Mouse (Mus musculus) layer of hippocampus, adult 18-20 months (tissue): ENCODE data around the gene Arhgdia. TPM values are rescaled to one million over a fixed set of nuclear protein-coding genes. Genes with fewer than 3 reads are reported as not detected.

Experiments
- DNase-seq, 2 experiments: peaks; one replicate each; pipeline ENCODE4 v3.0.0; 2022; ENCODE audit warnings: low spot score in 2 of 2
- long read RNA-seq: library from polyadenylated mRNA; stranded (forward); transcript quantifications from one replicate; pipeline ENCODE4 v2.0.0, GENCODE M21; 2021
- total RNA-seq, 2 experiments: library from RNA; stranded (reverse); gene quantifications; 2 replicates each; pipeline ENCODE4 v1.2.3; 2021

Arhgdia gene
- 100 to 1,000 TPM; 293 to 295 TPM for total RNA-seq
- long read RNA-seq, transcript Arhgdia-201 (6 exons, 2,150 nt) = minor isoform, 49 of 439 reads
- long read RNA-seq, transcript Arhgdia-202 (6 exons, 1,867 nt) = major isoform, 361 of 439 reads
- long read RNA-seq, partial matches to known transcripts = 25 of 439 reads
- long read RNA-seq, other reads (novel, unspliced or antisense) = 4 of 439 reads

GRCm38 (mm10) chr11:120581490-120582267 lies at the start of gene Arhgdia:
Gene Arhgdia (minus strand): TSS chr11:120581624.
- DNase-seq = peak; percentile 85 to 91

GRCm38 (mm10) chr11:120630401-120630871 lies 49.0 kb upstream of the Arhgdia start:
- DNase-seq = no peak

- no peak for DNase-seq
These were observed 48.5 kb upstream of the Arhgdia start for GRCm38 (mm10) chr11:120629911-120630310.

DNA sequence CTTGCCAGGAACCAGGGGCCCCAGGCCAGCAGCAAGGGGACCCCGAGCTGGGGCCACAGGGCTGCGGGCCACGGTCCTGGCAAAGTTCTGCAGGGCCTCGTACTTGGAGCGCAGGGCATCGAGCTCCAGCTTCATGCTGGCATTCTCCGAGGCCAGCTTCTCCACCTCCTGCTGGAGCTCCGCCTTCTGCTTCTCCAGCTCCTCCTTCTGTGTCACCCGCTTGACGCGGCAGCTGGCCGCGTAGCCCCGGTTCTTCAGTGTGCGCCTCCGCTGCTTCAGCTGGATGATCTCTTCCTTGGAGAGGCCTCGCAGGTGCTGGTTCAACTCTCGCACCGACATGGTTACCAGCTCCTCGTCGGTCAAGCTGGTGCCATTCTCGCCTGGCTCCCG lies 47.9 kb upstream of the Arhgdia start:
- DNase-seq = peak in 1 of 2 experiments; percentile 41

DNA sequence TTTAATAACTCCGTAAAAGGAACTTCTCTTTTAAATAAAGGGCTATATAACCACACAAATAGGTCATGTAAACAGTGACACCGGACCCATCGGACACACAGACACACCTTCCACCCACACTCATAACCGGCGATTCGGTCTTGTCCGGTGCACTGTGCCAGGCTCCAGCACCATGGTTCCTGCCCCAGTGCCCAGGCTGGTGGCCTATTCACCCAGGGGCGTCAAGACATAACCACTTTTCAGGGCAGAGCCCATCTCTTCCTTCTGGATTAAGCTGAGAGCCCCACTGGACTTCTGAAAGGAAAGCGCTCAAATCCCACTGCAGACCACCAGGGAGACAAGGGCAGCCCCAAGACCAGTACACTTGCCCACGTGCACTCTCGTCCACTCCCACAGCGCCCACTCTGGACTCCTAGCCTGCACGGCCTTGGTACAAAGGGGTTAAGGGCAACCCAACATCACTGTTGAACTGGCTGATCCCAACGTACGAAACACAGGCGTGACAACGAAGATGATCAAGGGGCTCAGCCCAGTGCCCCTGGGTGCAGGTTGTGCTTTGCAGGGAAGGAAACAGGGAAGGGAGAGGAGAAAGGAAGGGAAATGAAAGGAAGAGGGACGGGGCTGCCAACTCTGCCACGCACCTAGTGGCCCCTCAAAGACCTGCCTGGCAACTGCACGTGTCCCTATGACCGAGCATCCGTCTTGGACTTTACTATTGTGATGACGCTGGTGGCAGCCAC lies 47.3 kb upstream of the Arhgdia start:
- DNase-seq = no peak

- no peak for DNase-seq
These were observed 46.3 kb upstream of the Arhgdia start for GRCm38 (mm10) chr11:120627468-120628300.

DNA sequence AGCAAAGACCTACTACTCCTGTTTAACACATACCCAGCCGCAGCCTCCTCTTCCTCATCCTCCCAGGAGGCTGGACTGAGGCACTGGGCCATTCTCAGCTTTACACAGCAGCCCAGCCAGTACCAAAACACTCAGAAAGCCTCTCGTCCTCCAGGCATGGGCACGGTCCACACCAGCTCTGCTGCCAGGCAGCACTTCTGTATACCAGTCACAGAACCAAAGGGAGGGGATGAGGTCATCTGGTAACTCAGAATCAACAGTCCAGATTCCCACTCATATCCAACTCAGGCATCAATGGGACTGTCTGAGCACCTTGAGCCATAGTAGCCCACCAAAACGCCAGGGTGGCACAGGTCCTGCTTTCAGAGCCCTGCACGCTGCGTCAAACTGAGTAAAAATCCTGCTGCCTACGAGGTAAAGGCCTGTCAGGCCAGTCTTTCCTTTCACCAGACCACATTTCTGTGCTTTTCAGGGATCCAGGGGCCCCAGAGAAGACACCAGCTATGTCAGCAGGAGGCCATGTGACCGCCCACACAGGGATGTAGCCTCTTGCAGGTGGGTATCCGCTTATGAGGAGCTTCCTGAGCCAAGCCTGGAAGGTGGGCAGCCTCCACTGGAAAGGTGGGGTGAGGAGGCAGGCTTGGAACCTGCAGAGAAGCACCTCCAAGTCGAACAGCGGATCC lies 45.5 kb upstream of the Arhgdia start:
- DNase-seq = no peak

DNA sequence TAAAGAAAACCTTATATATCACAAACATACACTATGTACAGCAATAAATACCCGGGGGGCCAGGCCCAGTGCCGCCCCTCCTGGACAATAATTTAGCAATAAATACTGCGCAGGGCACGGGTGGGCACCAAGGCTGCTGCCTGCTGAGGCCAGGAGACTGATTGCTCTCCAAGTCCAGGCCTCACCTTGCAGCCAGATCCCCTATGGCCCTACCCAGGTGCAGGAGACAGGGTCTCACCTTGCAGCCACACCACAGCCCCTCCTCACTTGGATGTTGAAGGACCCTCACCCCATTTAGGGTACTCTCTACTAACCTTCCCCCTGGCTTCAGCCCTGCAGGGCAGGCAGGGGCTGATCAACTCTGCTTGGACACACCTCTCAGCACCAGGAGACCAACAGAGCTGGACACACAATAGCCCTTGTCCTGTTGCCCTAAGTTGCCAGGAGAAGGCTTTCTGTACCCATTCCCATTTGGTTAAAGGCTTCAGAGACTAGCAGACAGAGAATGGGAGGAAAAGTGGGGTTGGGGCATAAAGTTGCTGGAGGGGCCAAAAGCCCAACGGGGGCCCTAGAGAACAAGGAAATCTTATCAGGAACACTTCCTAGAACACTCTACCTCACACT lies 43.8 kb upstream of the Arhgdia start, which contains the start of gene Sirt7:
Sirt7 (minus strand) TSS at position 89 of the 624 bp plus-strand sequence.
- DNase-seq = no peak

GRCm38 (mm10) chr11:120624680-120625111 lies 43.3 kb upstream of the Arhgdia start:
- DNase-seq = peak; percentile 74 to 91

DNA sequence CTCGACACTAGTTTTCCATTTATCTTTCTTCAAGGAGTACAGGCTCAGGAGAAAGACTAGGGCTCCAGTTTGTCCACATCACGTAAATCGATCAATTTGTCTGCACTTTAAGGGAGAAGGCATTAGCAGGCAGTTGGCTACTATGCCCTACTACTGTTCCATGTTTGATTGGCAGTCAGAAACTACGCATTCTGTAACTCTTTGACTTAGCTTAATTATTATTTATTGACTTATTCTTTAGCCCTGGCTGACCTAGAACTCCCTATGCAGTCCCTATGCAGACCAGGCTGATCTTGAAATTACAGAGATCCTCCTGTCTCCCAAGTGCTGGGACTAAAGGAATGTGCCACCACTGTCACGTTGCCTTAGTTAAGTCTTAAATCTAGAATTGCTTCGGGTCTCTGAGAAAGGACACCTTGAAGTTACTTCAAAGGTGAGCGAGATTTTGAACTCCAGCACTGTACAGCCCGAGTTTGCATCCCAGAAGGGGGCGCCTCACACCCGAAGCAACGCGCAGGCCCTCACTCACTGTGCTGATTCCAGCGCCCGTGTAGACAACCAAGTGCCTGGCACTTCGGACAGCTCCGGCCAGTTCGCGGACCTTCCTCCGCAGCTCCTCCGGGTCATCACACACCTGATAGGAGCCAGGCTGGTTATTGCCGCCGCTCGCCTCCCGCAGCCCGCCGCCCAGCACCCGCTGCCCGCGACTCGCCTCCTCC lies 42.7 kb upstream of the Arhgdia start:
- peak in 1 of 2 experiments; percentile 72 for DNase-seq

- no peak for DNase-seq
These were observed 41.4 kb upstream of the Arhgdia start for GRCm38 (mm10) chr11:120622805-120623204.

DNA sequence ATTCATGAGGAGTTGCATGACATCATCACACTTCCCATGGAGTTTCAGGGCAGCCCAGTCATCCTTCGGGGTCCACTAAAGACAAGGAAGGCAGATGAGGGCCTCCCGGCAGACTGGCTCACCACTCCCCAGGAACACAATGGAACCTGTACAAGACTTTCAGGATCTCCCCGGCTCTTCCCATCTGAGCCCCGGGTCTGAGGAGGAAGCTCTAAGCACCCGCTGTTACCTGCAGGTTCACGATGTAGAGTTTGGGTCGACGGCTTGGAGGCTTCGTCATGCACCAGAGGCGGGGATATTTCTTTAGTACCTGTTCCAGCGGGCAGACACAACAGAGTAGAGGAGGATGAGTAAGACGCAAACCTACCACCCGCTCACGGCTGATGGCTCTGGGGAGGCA lies 38.8 kb upstream of the Arhgdia start:
- no peak for DNase-seq

GRCm38 (mm10) chr11:120618619-120619535 lies 37.5 kb upstream of the Arhgdia start:
- no peak for DNase-seq

DNA sequence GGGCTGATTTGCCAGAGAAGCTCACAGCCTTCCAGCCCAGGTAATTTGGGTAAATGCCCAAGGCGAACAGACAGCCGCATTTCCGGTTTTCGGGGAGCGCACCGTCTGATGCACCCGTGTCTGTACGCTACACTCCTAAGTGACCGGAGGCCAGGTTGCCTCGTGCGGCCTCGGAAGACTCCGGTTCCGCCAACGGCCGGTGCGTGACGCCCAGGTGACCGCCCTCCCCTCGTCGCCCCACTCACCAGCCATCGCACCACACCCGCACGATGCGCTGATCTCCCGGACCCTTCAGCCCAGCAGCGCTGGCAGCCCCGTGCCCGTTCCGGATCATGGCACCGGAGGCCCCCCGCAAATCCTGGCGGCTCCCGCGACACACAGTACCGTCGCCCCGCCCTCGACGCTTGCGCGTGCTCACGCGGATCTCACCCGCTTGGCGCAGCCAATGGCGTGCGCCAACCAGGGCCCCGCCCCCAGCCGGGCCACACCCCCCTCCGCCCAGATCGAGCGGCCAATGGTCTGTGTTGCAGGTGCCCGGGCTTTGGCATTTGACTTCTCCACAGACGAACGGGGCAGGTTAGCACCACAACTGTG lies 36.2 kb upstream of the Arhgdia start, which contains the start of gene Pcyt2:
Pcyt2 (minus strand) TSS at position 418 of the 594 bp plus-strand sequence.
- peak; percentile 88 to 94 for DNase-seq

DNA sequence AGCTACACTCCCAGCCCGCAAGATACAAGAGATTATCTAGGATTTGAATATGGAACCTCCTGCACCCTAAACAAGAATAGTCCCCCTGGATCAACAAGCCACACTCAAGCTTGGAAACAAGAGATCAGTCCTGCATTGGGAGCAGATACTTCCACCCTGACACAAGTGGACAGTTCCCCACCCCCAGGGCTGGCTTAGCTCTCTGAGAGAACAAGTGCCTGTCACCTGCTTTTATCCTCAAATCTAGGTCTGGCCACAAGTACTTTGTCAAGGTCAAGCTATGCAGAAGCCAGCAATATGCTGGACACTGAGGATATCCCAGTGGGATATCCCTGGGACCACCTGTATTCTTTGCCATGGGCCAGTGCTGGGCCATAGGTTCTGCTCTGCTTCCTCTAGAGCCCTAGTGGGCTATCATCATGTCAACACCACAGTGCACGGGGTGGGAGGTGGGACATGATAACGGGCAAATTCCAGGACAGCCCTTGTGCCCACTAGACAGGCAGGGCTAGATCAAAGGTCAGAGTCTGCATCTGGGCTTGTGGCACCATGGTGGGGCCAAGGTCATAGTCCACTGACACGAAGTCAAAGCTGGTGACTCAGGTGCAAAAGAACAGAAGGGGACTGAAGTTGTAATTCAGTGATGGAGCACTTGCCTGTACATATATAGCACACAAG lies 35.3 kb upstream of the Arhgdia start:
- DNase-seq = no peak

GRCm38 (mm10) chr11:120615606-120616203 lies 34.3 kb upstream of the Arhgdia start:
- DNase-seq = no peak

DNA sequence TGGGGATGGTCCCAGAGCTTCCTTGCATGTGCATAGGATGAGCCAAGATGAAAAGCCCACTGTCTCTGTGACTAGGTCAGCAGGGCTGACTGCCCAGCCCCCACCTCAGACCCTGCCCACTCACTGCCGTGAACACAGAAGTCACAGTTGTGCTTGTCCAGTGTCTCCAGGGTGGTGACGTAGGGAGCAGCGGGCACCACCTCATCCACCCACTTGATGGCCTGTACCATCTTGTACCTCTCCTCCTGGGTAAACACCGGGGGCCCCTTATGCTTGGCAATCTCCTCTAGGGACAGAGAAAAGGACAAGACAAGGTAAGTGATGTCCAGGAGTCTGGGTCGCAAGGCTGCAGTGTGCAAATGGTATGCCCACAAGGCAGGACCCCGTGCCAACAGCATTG lies 33.7 kb upstream of the Arhgdia start:
- DNase-seq = no peak
